Mouse (Mus musculus) megakaryocyte, embryonic 14.5 days (primary cell): ENCODE data around the gene Cops8.

ENCODE experiments used
- FLI1 ChIP-seq: IDR thresholded peaks from 2 replicates; pipeline ENCODE4 v1.6.1; 2012; ENCODE audit warnings: low read length, inconsistent platforms, mixed read lengths
- GATA1 ChIP-seq: IDR thresholded peaks from 3 replicates; pipeline ENCODE4 v1.6.1; 2012; ENCODE audit warnings: mixed read lengths, low read length, inconsistent platforms, borderline replicate concordance

- TF ChIP-seq GATA1 (no peak), FLI1 (no peak)
These were observed 57.4 kb downstream of the Cops8 start for GRCm38 (mm10) chr1:90660150-90660549.
